Mouse (Mus musculus) liver, embryonic 12.5 days (tissue): Measurements from ENCODE around the gene Stac3. TPM values are rescaled to one million over a fixed set of nuclear protein-coding genes. Genes with fewer than 3 reads are reported as not detected.
A peak's percentile ranks its signal among the peaks of the same experiment; 100 is the strongest.

Experiments used
- ATAC-seq: fragments of 200-750 bp; cut with Nextera tagmentation; 2 replicates; pipeline ENCODE4 v1.8.0; 2017; ENCODE audit warnings: moderate number of reproducible peaks, mild to moderate bottlenecking, moderate library complexity
- H3K27ac ChIP-seq: fragments of 300-500 bp; sonication (generic); 2 replicates; pipeline ENCODE4 v1.5.1; 2016; ENCODE audit warnings: mild to moderate bottlenecking
- H3K27me3 ChIP-seq: fragments of 300-500 bp; sonication (generic); replicated peaks from 2 replicates; pipeline ENCODE4 v1.6.1; 2016; ENCODE audit warnings: mild to moderate bottlenecking, moderate library complexity
- H3K36me3 ChIP-seq: fragments of 300-500 bp; sonication (generic); 2 replicates; pipeline ENCODE4 v1.6.1; 2016; ENCODE audit warnings: mild to moderate bottlenecking, moderate library complexity
- H3K4me1 ChIP-seq: fragments of 300-500 bp; sonication (generic); 2 replicates; pipeline ENCODE4 v1.6.1; 2016
- H3K4me2 ChIP-seq: fragments of 300-500 bp; sonication (generic); 2 replicates; pipeline ENCODE4 v1.6.1; 2016; ENCODE audit warnings: mild to moderate bottlenecking, moderate library complexity
- H3K4me3 ChIP-seq: fragments of 300-500 bp; sonication (generic); 2 replicates; pipeline ENCODE4 v1.5.1; 2016; ENCODE audit warnings: mild to moderate bottlenecking, moderate library complexity
- H3K9ac ChIP-seq: fragments of 300-500 bp; sonication (generic); 2 replicates; pipeline ENCODE4 v1.6.1; 2016; ENCODE audit warnings: mild to moderate bottlenecking, moderate library complexity
- H3K9me3 ChIP-seq: fragments of 300-500 bp; sonication (generic); replicated peaks from 2 replicates; pipeline ENCODE4 v1.6.1; 2016; ENCODE audit warnings: mild to moderate bottlenecking, moderate library complexity
- WGBS: fragments of 180-500 bp; shearing (Covaris S2); methylation state at CpG from one replicate; pipeline ENCODE4 v1.1.7; 2016; ENCODE audit not compliant: insufficient replicate concordance; 5-methylcytosine and 5-hydroxymethylcytosine counted together
- polyA plus RNA-seq: library from polyadenylated mRNA; unstranded; fragments of >200 nt; fragmentation: Nextera tagmentation; extraction: Ambion mirVana; gene quantifications from 2 replicates; pipeline ENCODE4 v1.2.1, GENCODE M21; 2016

Gene Stac3
- polyA plus RNA-seq, 1 experiment from 2014 or later: 0.45 TPM

GRCm38 (mm10) chr10:127511634-127512306, 10.3 kb downstream of the Stac3 start:
- H3K36me3 ChIP-seq: no peaks in the 10 kb centered on the region
- 3% methylated on average over 35 of the region's 46 CpGs for WGBS
- ATAC-seq: no peak
- H3K27me3 ChIP-seq: peaks cover 97% of the 10 kb centered on the region
- no peak overlapping the region for H3K27ac ChIP-seq
- peak overlapping the region; percentile 49 for H3K4me3 ChIP-seq
- peak overlapping the region; percentile 42 for H3K9ac ChIP-seq
- peak overlapping the region; percentile 81 for H3K4me2 ChIP-seq
- H3K9me3 ChIP-seq: no peaks in the 10 kb centered on the region
- H3K4me1 ChIP-seq: peaks cover 79% of the 10 kb centered on the region

- Histone ChIP-seq H3K9me3 (no peaks in the 10 kb centered on the region), H3K27ac (no peak overlapping the region), H3K4me2 (peak overlapping the region; percentile 81), H3K4me3 (peak overlapping the region; percentile 49), H3K36me3 (peaks cover 5% of the 10 kb centered on the region), H3K4me1 (peaks cover 84% of the 10 kb centered on the region), H3K27me3 (peaks cover 97% of the 10 kb centered on the region), H3K9ac (peak overlapping the region; percentile 42; the same call in 1 of the 2 replicates)
- ATAC-seq: no peak
- WGBS: 5% methylated on average over 7 of the region's 7 CpGs
Measured at GRCm38 (mm10) chr10:127512307-127512666, 10.8 kb downstream of the Stac3 start.

GRCm38 (mm10) chr10:127512813-127513212, 11.3 kb downstream of the Stac3 start:
- H3K4me2 ChIP-seq: peak overlapping the region; percentile 81
- H3K4me3 ChIP-seq: peak overlapping the region; percentile 46
- peak overlapping the region; percentile 44 for H3K9ac ChIP-seq
- H3K36me3 ChIP-seq: peaks cover 10% of the 10 kb centered on the region
- H3K4me1 ChIP-seq: peaks cover 89% of the 10 kb centered on the region
- H3K27ac ChIP-seq: peak overlapping the region; percentile 42; the same call in 1 of the 2 replicates
- H3K9me3 ChIP-seq: no peaks in the 10 kb centered on the region
- peak; percentile 59 for ATAC-seq
- 1% methylated on average over 27 of the region's 27 CpGs for WGBS
- peaks cover 96% of the 10 kb centered on the region for H3K27me3 ChIP-seq

GRCm38 (mm10) chr10:127513501-127514091, 12.1 kb downstream of the Stac3 start:
- no peaks in the 10 kb centered on the region for H3K9me3 ChIP-seq
- 1% methylated on average over 16 of the region's 16 CpGs for WGBS
- peak overlapping the region; percentile 46 for H3K4me3 ChIP-seq
- H3K36me3 ChIP-seq: peaks cover 18% of the 10 kb centered on the region
- peak overlapping the region; percentile 42; the same call in 1 of the 2 replicates for H3K27ac ChIP-seq
- peak overlapping the region; percentile 81 for H3K4me2 ChIP-seq
- peak; percentile 68 for ATAC-seq
- peaks cover 92% of the 10 kb centered on the region for H3K27me3 ChIP-seq
- peaks cover 91% of the 10 kb centered on the region for H3K4me1 ChIP-seq
- H3K9ac ChIP-seq: peak overlapping the region; percentile 44

- Histone ChIP-seq H3K27ac (no peak overlapping the region), H3K4me2 (peak overlapping the region; percentile 81), H3K4me3 (peak overlapping the region; percentile 46; the same call in 1 of the 2 replicates), H3K27me3 (peaks cover 86% of the 10 kb centered on the region), H3K9me3 (no peaks in the 10 kb centered on the region), H3K36me3 (peaks cover 24% of the 10 kb centered on the region), H3K9ac (peak overlapping the region; percentile 44; the same call in 1 of the 2 replicates), H3K4me1 (peaks cover 89% of the 10 kb centered on the region)
- WGBS: 7% methylated on average over 13 of the region's 13 CpGs
- no peak for ATAC-seq
Measured at GRCm38 (mm10) chr10:127514111-127514698, 12.7 kb downstream of the Stac3 start.

- Histone ChIP-seq H3K4me1 (peaks cover 89% of the 10 kb centered on the region), H3K27ac (no peak within 1 kb of the TSS), H3K4me2 (peak within 1 kb of the TSS; percentile 81), H3K9ac (peak within 1 kb of the TSS; percentile 44), H3K27me3 (peaks cover 81% of the 10 kb centered on the region), H3K36me3 (peaks cover 30% of the 10 kb centered on the region), H3K4me3 (peak within 1 kb of the TSS; percentile 46), H3K9me3 (no peaks in the 10 kb centered on the region)
- WGBS: 13% methylated on average over 6 of the region's 6 CpGs
- no peak for ATAC-seq
Measured at GRCm38 (mm10) chr10:127514764-127515163, 13.3 kb downstream of the Stac3 start, which contains the start of gene Ndufa4l2. Gene Ndufa4l2 (plus strand): TSS chr10:127514967.

- WGBS: 36% methylated on average over 9 of the region's 9 CpGs
- H3K4me2 ChIP-seq: peak overlapping the region; percentile 81
- H3K36me3 ChIP-seq: peaks cover 36% of the 10 kb centered on the region
- peaks cover 74% of the 10 kb centered on the region for H3K27me3 ChIP-seq
- no peak for ATAC-seq
- H3K9ac ChIP-seq: no peak overlapping the region
- peak overlapping the region; percentile 10; the same call in 1 of the 2 replicates for H3K4me3 ChIP-seq
- H3K27ac ChIP-seq: no peak overlapping the region
- peaks cover 89% of the 10 kb centered on the region for H3K4me1 ChIP-seq
- no peaks in the 10 kb centered on the region for H3K9me3 ChIP-seq
Measured at GRCm38 (mm10) chr10:127515271-127515982, 13.9 kb downstream of the Stac3 start.

GRCm38 (mm10) chr10:127515983-127516459, 14.5 kb downstream of the Stac3 start:
- H3K4me3 ChIP-seq: 0 out of 2 replicates have a peak overlapping the region, but pooled peaks have one; percentile 11

GRCm38 (mm10) chr10:127516576-127517260, 15.2 kb downstream of the Stac3 start:
- H3K9me3 ChIP-seq: no peaks in the 10 kb centered on the region
- H3K9ac ChIP-seq: peak overlapping the region; percentile 49
- peak overlapping the region; percentile 27; the same call in 1 of the 2 replicates for H3K27ac ChIP-seq
- peaks cover 42% of the 10 kb centered on the region for H3K36me3 ChIP-seq
- H3K4me1 ChIP-seq: peaks cover 96% of the 10 kb centered on the region
- H3K4me2 ChIP-seq: peak overlapping the region; percentile 81
- peak overlapping the region; percentile 11; the same call in 1 of the 2 replicates for H3K4me3 ChIP-seq
- 22% methylated on average over 30 of the region's 30 CpGs for WGBS
- peaks cover 61% of the 10 kb centered on the region for H3K27me3 ChIP-seq
- ATAC-seq: peak; percentile 36

More at GRCm38 (mm10) chr10:127515983-127516459, 14.5 kb downstream of the Stac3 start:
- 30% methylated on average over 8 of the region's 8 CpGs for WGBS
- peaks cover 42% of the 10 kb centered on the region for H3K36me3 ChIP-seq
- peak overlapping the region; percentile 28; the same call in 1 of the 2 replicates for H3K9ac ChIP-seq
- no peak for ATAC-seq
- H3K9me3 ChIP-seq: no peaks in the 10 kb centered on the region
- H3K27me3 ChIP-seq: peaks cover 68% of the 10 kb centered on the region
- peak overlapping the region; percentile 27; the same call in 1 of the 2 replicates for H3K27ac ChIP-seq
- H3K4me1 ChIP-seq: peaks cover 94% of the 10 kb centered on the region
- H3K4me2 ChIP-seq: peak overlapping the region; percentile 81

GRCm38 (mm10) chr10:127517941-127518340, 16.5 kb downstream of the Stac3 start:
- Histone ChIP-seq H3K9ac (no peak overlapping the region), H3K27me3 (peaks cover 52% of the 10 kb centered on the region), H3K4me3 (no peak overlapping the region), H3K4me1 (peaks cover 90% of the 10 kb centered on the region), H3K9me3 (no peaks in the 10 kb centered on the region), H3K36me3 (peaks cover 42% of the 10 kb centered on the region), H3K4me2 (no peak overlapping the region), H3K27ac (no peak overlapping the region)
- ATAC-seq: no peak
- WGBS: 88% methylated on average over 22 of the region's 22 CpGs
